Mouse (Mus musculus) ES-Bruce4 (cell line): ENCODE results near the gene Car6. TPM values are rescaled to one million over a fixed set of nuclear protein-coding genes. Genes with fewer than 3 reads are reported as not detected.

ENCODE experiments used
- H3K27ac ChIP-seq: 2 replicates; pipeline ENCODE4 v1.5.1; 2012; ENCODE audit warnings: low read length, inconsistent platforms; ENCODE audit not compliant: insufficient read depth
- H3K27me3 ChIP-seq: 2 replicates; pipeline ENCODE4 v1.6.1; 2012; ENCODE audit warnings: mild to moderate bottlenecking, low read length, inconsistent platforms; ENCODE audit not compliant: control insufficient read depth, poor library complexity, insufficient read depth, severe bottlenecking
- H3K36me3 ChIP-seq: 2 replicates; pipeline ENCODE4 v1.6.1; 2012; ENCODE audit warnings: inconsistent platforms, mild to moderate bottlenecking, low read length, moderate library complexity; ENCODE audit not compliant: control insufficient read depth, poor library complexity, insufficient read depth, severe bottlenecking
- H3K4me1 ChIP-seq: one replicate; pipeline ENCODE4 v1.8.1; 2011; ENCODE audit warnings: low read length; ENCODE audit not compliant: control insufficient read depth, insufficient read depth
- H3K4me3 ChIP-seq: 2 replicates; pipeline ENCODE4 v1.5.1; 2011; ENCODE audit warnings: low read depth, mild to moderate bottlenecking, low read length
- H3K9ac ChIP-seq: 2 replicates; pipeline ENCODE4 v1.6.1; 2012; ENCODE audit warnings: low read depth, mild to moderate bottlenecking, inconsistent platforms; ENCODE audit not compliant: poor library complexity, severe bottlenecking
- H3K9me3 ChIP-seq: replicated peaks from 2 replicates; pipeline ENCODE4 v1.6.1; 2012; ENCODE audit warnings: mild to moderate bottlenecking, low read length, inconsistent platforms; ENCODE audit not compliant: control insufficient read depth, poor library complexity, insufficient read depth, severe bottlenecking
- CTCF ChIP-seq: IDR thresholded peaks from one replicate; pipeline ENCODE4 v1.8.1; 2011; ENCODE audit warnings: low read depth, low read length
- EP300 ChIP-seq: IDR thresholded peaks from 2 replicates; pipeline ENCODE4 v1.6.1; 2011; ENCODE audit warnings: low read depth, low read length; ENCODE audit not compliant: insufficient read depth
- POLR2A ChIP-seq: IDR thresholded peaks from one replicate; pipeline ENCODE4 v1.8.1; 2011; ENCODE audit warnings: low read length; ENCODE audit not compliant: insufficient read depth
- polyA plus RNA-seq: library from polyadenylated mRNA; stranded (reverse); fragments of >200 nt; gene quantifications from 2 replicates; pipeline ENCODE4 v1.2.4, GENCODE M21; 2011; ENCODE audit warnings: low read depth; ENCODE audit not compliant: missing spikeins, insufficient read depth, insufficient read length

Car6 gene
- polyA plus RNA-seq, 1 experiment: not detected

- TF ChIP-seq EP300 (no peak), CTCF (peak; percentile 16)
- no peaks in the 10 kb centered on the region for H3K27me3 ChIP-seq
These were observed 27.9 kb downstream of the Car6 start for GRCm38 (mm10) chr4:150173281-150173680.

DNA sequence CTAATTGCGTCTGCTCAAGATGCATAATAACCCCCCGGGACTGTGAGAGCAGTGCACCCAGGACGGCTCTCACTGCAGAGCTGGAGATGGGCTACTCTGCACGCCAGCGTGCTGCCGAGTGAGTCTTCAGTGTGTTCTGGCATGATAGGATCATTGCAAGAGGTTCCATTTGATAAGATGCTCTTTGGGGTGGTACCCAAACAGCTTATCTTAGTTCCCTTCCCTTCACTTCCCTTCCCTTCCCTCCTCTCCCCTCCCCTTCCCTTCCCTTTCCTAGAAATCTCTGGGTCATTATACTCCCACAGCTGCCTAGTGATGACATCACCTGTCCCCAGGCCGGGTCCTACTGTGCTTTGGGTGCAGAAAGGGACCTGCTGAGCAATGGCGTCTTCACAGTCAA, 29.0 kb downstream of the Car6 start:
- no peaks in the 10 kb centered on the region for H3K4me1 ChIP-seq
- no peaks in the 10 kb centered on the region for H3K9me3 ChIP-seq
- H3K27me3 ChIP-seq: no peaks in the 10 kb centered on the region
- no peak overlapping the region for H3K27ac ChIP-seq
- no peaks in the 10 kb centered on the region for H3K36me3 ChIP-seq
- H3K9ac ChIP-seq: no peak overlapping the region
- no peak for TF ChIP-seq POLR2A
- TF ChIP-seq EP300: no peak
- TF ChIP-seq CTCF: no peak
- H3K4me3 ChIP-seq: no peak overlapping the region

More at GRCm38 (mm10) chr4:150173281-150173680, 27.9 kb downstream of the Car6 start:
- Histone ChIP-seq H3K9me3 (no peaks in the 10 kb centered on the region), H3K4me3 (0 out of 2 replicates have a peak overlapping the region, but pooled peaks have one; percentile 19), H3K36me3 (no peaks in the 10 kb centered on the region), H3K4me1 (peaks cover 1% of the 10 kb centered on the region), H3K27ac (no peak overlapping the region), H3K9ac (no peak overlapping the region)

DNA sequence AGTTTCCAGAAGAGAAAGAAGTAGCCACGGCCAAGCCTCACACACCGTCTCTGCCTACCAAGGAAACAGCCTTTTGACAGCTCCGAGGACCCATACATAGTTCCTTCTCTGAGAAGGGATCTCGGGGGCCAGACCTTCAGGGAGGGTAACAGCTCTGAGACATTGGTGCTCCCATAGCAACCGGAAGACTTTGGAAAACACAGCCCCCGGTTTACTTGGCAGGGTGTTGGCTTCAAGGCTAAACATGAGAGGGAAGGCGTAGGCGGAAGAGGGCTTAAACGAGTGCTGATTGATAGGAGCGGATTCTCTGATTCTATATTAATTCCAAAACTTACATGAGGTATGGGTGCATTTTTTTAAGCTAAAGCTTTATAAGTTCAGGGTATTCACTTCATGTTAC, 32.7 kb downstream of the Car6 start:
- H3K9me3 ChIP-seq: no peaks in the 10 kb centered on the region
- no peak overlapping the region for H3K4me3 ChIP-seq
- no peak overlapping the region for H3K9ac ChIP-seq
- no peak overlapping the region for H3K27ac ChIP-seq
- no peaks in the 10 kb centered on the region for H3K27me3 ChIP-seq
- no peaks in the 10 kb centered on the region for H3K4me1 ChIP-seq
- TF ChIP-seq EP300 (no peak), CTCF (no peak), POLR2A (no peak)
- no peaks in the 10 kb centered on the region for H3K36me3 ChIP-seq

GRCm38 (mm10) chr4:150164875-150165274, 36.3 kb downstream of the Car6 start:
- Histone ChIP-seq H3K9me3 (no peaks in the 10 kb centered on the region), H3K36me3 (no peaks in the 10 kb centered on the region), H3K9ac (0 out of 2 replicates have a peak overlapping the region, but pooled peaks have one; percentile 1), H3K27me3 (no peaks in the 10 kb centered on the region), H3K4me3 (peak overlapping the region; percentile 61), H3K27ac (no peak overlapping the region), H3K4me1 (no peaks in the 10 kb centered on the region)
- no peak for TF ChIP-seq CTCF
- TF ChIP-seq POLR2A: peak; percentile 24

GRCm38 (mm10) chr4:150162561-150163169, 38.5 kb downstream of the Car6 start:
- Histone ChIP-seq H3K9me3 (no peaks in the 10 kb centered on the region), H3K36me3 (no peaks in the 10 kb centered on the region), H3K27ac (peak overlapping the region; percentile 38; the same call in 1 of the 2 replicates), H3K27me3 (no peaks in the 10 kb centered on the region), H3K4me3 (peak overlapping the region; percentile 49), H3K9ac (no peak overlapping the region), H3K4me1 (no peaks in the 10 kb centered on the region)
- no peak for TF ChIP-seq EP300
- peak; percentile 44 for TF ChIP-seq CTCF

GRCm38 (mm10) chr4:150159458-150159857, 41.7 kb downstream of the Car6 start:
- Histone ChIP-seq H3K4me1 (peaks cover 2% of the 10 kb centered on the region), H3K27me3 (no peaks in the 10 kb centered on the region), H3K27ac (no peak overlapping the region), H3K4me3 (no peak overlapping the region), H3K9me3 (no peaks in the 10 kb centered on the region), H3K36me3 (no peaks in the 10 kb centered on the region), H3K9ac (no peak overlapping the region)
- TF ChIP-seq CTCF: no peak
- TF ChIP-seq POLR2A: no peak
- no peak for TF ChIP-seq EP300
